Mouse (Mus musculus) cortical plate, adult 2 months (tissue): ENCODE measurements at regions not wholly inside any gene's neighbourhood (a gene's known extent, or its start where the extent isn't known, plus 50 kb on each side); places are given as distances from the start of the nearest gene placed in this dataset.

Experiments used
- CTCF ChIP-seq: fragments of 200-500 bp; IDR thresholded peaks from 2 replicates; pipeline ENCODE4 v1.5.1; 2011; ENCODE audit warnings: mild to moderate bottlenecking, control low read depth, low read length; ENCODE audit not compliant: insufficient read depth; ENCODE audit errors: extremely low read depth
- POLR2A ChIP-seq: fragments of 200-500 bp; IDR thresholded peaks from 2 replicates; pipeline ENCODE4 v1.6.1; 2011; ENCODE audit warnings: mild to moderate bottlenecking, low read length, control low read depth; ENCODE audit not compliant: insufficient read depth; ENCODE audit errors: extremely low read depth

- no peak for TF ChIP-seq CTCF
- no peak for TF ChIP-seq POLR2A
Measured at GRCm38 (mm10) chr3:52645156-52645555, 371.9 kb downstream of the Cog6 start.
